Mouse (Mus musculus): Measurements from ENCODE around the gene Astn2. TPM values are rescaled to one million over a fixed set of nuclear protein-coding genes. Genes with fewer than 3 reads are reported as not detected.

Astn2 gene
- polyA plus RNA-seq, 1 experiment, result not detected

DNA sequence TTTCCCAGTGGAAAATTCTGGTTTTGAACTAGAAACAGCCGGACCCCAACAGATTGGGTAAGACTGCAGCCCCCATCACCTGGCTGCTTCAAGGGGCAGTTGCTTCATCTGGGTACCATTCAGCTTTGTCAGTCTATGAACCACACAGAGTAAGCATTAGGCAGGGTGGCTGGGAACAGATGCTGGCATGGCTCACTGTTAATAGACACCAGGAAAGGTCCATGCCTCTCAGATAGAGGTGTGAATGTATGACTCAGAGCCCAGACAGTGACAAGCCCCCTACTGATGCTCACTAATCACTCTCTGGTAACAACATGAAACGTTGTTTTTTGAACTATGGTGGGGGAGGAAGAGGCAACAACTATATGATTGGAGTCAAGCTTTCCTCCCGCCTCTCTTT lies 603.2 kb downstream of the Astn2 start:
- H3K4me3 ChIP-seq (ENCODE audit: insufficient read depth, low read depth, low read length), result no peak overlapping the region
- H3K4me1 ChIP-seq (ENCODE audit: control insufficient read depth, insufficient read depth, low read length), result no peaks in the 10 kb centered on the region
- 72% methylated on average over 3 of the region's 3 CpGs for WGBS
- no peak for TF ChIP-seq CTCF (IDR thresholded peaks at IDR 0.05; ENCODE audit: insufficient read depth, low read depth, low read length)
- no peak overlapping the region for H3K27ac ChIP-seq (ENCODE audit: insufficient read depth, low read depth, low read length)

DNA sequence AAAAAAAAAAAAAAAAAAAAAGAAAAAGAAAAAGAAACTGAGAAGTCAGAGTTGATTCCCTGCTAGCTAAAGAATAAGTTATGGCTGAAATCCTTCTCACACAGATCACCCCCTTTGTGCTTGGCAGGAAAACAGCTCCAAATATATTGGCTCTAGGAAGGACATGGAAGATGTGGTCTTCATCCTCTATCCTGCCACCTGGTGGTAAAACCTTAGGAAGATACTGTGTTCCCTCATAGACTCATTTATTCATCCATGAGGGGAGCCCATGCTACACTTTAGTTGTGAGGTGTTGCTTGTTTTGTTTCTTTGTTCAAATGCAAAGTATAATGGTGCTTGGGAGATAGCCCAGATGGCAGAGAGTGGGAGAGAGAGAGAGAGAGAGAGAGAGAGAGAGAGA lies 613.4 kb downstream of the Astn2 start:
- TF ChIP-seq POLR2A (IDR thresholded peaks at IDR 0.05; ENCODE audit: insufficient read depth, low read depth, low read length) (no peak), CTCF (IDR thresholded peaks at IDR 0.05; ENCODE audit: insufficient read depth, low read depth, low read length) (no peak)
- H3K4me1 ChIP-seq (ENCODE audit: control insufficient read depth, insufficient read depth, low read length), result no peaks in the 10 kb centered on the region
- H3K4me3 ChIP-seq (ENCODE audit: insufficient read depth, low read depth, low read length), result no peak overlapping the region
- H3K27ac ChIP-seq (ENCODE audit: insufficient read depth, low read depth, low read length), result no peak overlapping the region

DNA sequence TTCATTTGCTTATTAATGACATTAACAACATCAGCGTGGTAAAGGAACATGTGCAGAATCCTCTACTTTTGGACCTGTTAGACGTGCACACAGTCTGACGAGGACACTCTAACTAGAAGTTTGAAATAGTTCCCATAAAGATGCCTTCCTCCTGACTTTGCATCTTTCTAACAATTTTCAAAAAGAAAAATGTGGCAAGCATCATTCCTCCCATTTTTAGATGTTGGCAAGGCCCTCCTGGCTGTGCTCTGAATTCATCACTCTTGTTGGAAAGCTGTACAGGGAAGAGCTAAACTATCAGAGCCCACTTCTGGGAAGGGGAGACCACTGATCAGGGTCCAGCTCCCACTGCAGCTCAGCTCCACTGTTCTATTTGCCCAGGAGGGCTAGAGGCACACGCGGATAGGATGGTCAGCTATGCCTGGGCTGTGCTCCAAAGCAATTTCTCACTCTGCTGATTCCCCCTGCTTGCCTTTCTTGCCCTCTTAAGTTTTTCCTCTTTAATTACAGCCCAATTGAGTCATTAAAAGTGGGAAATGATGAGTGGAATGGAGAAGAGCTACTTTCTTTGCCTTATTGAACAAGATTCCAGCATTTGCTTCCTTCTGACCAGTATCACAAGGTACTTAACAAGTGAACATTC lies 630.9 kb downstream of the Astn2 start:
- 75% methylated on average over 5 of the region's 5 CpGs for WGBS
- Histone ChIP-seq H3K27ac (ENCODE audit: insufficient read depth, low read depth, low read length) (no peak overlapping the region), H3K4me1 (ENCODE audit: control insufficient read depth, insufficient read depth, low read length) (no peaks in the 10 kb centered on the region), H3K4me3 (ENCODE audit: insufficient read depth, low read depth, low read length) (no peak overlapping the region)
- TF ChIP-seq POLR2A (IDR thresholded peaks at IDR 0.05; ENCODE audit: insufficient read depth, low read depth, low read length) (no peak), CTCF (IDR thresholded peaks at IDR 0.05; ENCODE audit: insufficient read depth, low read depth, low read length) (no peak)

DNA sequence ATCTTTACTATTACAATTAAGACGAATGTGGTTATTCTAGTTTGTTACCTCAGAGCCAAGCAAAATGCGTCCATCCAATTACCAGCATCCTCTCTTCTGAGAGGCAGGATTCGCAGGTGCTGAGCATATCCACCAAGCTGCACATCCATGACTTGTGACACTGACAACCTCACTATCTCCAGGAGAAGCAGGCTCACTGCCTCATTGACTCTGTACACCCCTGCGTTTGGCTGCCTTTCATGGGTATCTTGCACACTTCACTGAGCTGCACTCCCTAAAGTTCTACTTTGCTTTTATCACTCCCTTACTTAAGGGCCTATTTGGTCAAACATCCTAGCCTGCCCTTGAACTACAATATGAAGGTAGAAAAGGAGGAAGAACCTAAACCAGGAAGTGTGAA lies 633.5 kb downstream of the Astn2 start:
- no peak overlapping the region for H3K4me3 ChIP-seq (ENCODE audit: insufficient read depth, low read depth, low read length)
- 95% methylated on average over 4 of the region's 4 CpGs for WGBS
- H3K27ac ChIP-seq (ENCODE audit: insufficient read depth, low read depth, low read length), result no peak overlapping the region
- TF ChIP-seq CTCF (IDR thresholded peaks at IDR 0.05; ENCODE audit: insufficient read depth, low read depth, low read length) (no peak), POLR2A (IDR thresholded peaks at IDR 0.05; ENCODE audit: insufficient read depth, low read depth, low read length) (no peak)
- H3K4me1 ChIP-seq (ENCODE audit: control insufficient read depth, insufficient read depth, low read length), result no peaks in the 10 kb centered on the region

DNA sequence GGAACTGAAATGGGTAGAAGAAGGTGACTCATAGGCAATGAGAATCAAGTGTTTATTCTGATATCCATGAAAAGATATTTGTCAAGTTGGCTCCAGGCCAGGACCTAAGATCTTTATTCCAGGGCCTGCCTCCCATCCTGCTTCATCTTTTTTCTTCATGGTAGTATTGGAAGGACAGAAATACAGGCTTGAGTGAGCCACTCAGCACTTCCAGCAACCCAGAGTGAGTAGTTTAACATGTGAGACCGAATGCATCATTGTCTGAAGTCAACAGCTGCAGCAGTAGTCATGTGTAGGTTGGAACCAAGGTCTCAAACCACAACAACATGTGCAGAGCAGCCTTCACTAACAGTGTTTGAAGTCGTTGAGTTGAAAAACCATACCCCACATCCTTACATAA lies 636.5 kb downstream of the Astn2 start:
- no peak overlapping the region for H3K27ac ChIP-seq (ENCODE audit: insufficient read depth, low read depth, low read length)
- H3K4me1 ChIP-seq (ENCODE audit: control insufficient read depth, insufficient read depth, low read length), result no peaks in the 10 kb centered on the region
- TF ChIP-seq POLR2A (IDR thresholded peaks at IDR 0.05; ENCODE audit: insufficient read depth, low read depth, low read length), result no peak
- H3K4me3 ChIP-seq (ENCODE audit: insufficient read depth, low read depth, low read length), result no peak overlapping the region
- 68% methylated on average over 2 of the region's 2 CpGs for WGBS

DNA sequence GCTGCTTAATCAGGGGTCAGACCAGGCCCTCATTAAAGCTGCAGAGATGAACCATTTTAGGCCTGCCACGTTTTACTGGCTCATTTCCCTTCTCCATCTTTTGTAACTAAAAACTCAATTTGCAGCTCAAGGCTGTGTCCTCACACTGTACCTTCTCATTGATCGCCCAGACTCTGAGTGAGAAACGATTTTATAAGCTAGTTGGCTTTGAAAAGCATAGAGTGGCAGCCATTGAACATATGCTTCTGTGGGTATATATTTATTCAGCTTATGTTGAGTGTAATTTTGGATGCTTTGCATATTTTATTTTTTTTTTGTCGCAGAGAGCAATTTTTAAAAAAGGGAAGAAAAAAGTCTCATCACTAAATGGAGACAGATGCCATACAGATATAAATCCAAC lies 637.0 kb downstream of the Astn2 start:
- TF ChIP-seq CTCF (IDR thresholded peaks at IDR 0.05; ENCODE audit: insufficient read depth, low read depth, low read length) (no peak), POLR2A (IDR thresholded peaks at IDR 0.05; ENCODE audit: insufficient read depth, low read depth, low read length) (no peak)
- Histone ChIP-seq H3K4me3 (ENCODE audit: insufficient read depth, low read depth, low read length) (no peak overlapping the region), H3K4me1 (ENCODE audit: control insufficient read depth, insufficient read depth, low read length) (no peaks in the 10 kb centered on the region), H3K27ac (ENCODE audit: insufficient read depth, low read depth, low read length) (no peak overlapping the region)
- 75% methylated on average over 4 of the region's 4 CpGs for WGBS

DNA sequence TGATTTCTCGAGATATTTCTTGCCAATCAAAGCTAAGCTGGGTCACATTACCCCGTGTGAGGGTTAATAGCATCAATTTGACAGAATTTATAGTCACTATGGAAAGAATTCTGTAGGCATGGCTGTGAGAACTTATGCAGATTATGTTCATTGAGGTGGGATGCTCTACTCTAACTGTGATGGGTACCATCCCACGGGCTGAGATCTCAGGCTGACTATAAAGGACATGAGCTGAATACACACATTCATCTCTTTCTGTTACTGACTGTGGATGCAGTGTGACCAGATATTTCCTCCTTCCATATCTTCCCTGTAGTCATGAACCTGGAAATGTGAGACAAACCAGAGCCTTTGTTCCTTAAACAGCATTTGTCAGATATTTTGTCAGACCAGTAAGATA lies 639.1 kb downstream of the Astn2 start:
- H3K27ac ChIP-seq (ENCODE audit: insufficient read depth, low read depth, low read length), result no peak overlapping the region
- H3K4me3 ChIP-seq (ENCODE audit: insufficient read depth, low read depth, low read length), result no peak overlapping the region
- WGBS, result 83% methylated on average over 3 of the region's 3 CpGs
- TF ChIP-seq CTCF (IDR thresholded peaks at IDR 0.05; ENCODE audit: insufficient read depth, low read depth, low read length), result no peak
- TF ChIP-seq POLR2A (IDR thresholded peaks at IDR 0.05; ENCODE audit: insufficient read depth, low read depth, low read length), result no peak
- no peaks in the 10 kb centered on the region for H3K4me1 ChIP-seq (ENCODE audit: control insufficient read depth, insufficient read depth, low read length)

DNA sequence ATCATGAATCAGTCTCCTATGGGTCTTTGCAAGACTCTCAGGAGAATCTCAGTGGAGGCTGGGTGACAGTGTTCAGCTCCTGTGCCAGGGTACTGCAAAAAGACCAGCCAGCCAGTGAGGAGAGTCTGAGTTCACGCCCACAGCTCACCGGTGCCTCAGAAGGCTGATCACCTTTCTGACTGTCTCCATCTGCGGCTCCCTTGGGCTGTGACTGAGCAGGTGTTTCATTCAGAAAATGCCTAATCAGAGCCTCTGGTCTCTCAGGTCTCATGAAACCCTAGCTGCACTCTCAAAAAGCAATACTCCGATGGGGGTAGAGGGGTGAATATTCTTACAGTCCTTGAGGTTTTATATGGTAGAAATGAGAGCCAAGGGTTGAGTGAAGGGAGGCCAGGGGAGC lies 640.1 kb downstream of the Astn2 start:
- TF ChIP-seq CTCF (IDR thresholded peaks at IDR 0.05; ENCODE audit: insufficient read depth, low read depth, low read length) (no peak), POLR2A (IDR thresholded peaks at IDR 0.05; ENCODE audit: insufficient read depth, low read depth, low read length) (no peak)
- H3K4me3 ChIP-seq (ENCODE audit: insufficient read depth, low read depth, low read length), result no peak overlapping the region
- no peaks in the 10 kb centered on the region for H3K4me1 ChIP-seq (ENCODE audit: control insufficient read depth, insufficient read depth, low read length)
- 87% methylated on average over 4 of the region's 4 CpGs for WGBS
- no peak overlapping the region for H3K27ac ChIP-seq (ENCODE audit: insufficient read depth, low read depth, low read length)

DNA sequence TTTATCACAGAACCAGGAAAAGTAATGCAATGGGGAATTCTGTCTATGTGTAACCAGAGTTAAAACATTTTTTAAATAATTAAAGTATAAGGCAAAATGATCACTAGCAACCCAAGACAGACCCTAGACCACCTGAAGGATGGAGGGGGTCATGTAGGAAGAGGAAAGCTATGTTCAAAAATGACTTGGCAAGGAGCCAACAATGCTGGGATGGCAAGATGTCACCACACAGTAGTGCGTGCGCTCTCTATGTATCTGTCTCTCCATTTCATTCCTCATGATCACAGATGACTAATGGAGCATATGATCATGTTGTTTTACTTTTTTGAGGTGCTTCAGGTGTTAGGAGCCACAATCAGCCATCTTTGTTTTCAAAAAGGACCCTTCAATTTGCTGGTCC lies 640.6 kb downstream of the Astn2 start:
- 96% methylated on average over 2 of the region's 2 CpGs for WGBS
- Histone ChIP-seq H3K4me1 (ENCODE audit: control insufficient read depth, insufficient read depth, low read length) (no peaks in the 10 kb centered on the region), H3K27ac (ENCODE audit: insufficient read depth, low read depth, low read length) (no peak overlapping the region), H3K4me3 (ENCODE audit: insufficient read depth, low read depth, low read length) (no peak overlapping the region)
- TF ChIP-seq CTCF (IDR thresholded peaks at IDR 0.05; ENCODE audit: insufficient read depth, low read depth, low read length) (no peak), POLR2A (IDR thresholded peaks at IDR 0.05; ENCODE audit: insufficient read depth, low read depth, low read length) (no peak)

DNA sequence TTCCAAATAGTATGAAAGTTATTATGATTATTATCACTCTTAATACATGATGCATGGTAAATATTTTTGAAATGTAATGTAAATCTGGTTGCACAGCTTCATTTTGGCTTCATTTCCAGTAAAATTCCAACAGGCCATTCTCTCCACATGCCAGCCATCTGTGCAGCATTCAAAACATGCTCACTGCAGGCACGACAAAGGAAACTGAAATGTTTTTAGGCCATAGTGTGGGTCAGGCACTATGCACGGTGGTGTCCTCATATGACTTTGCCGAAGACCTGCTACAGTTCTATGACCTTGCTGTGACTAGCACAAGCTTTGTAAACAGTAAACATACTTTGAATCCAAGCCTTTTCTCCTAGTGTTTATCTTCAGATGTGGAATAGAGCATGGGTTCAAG lies 642.3 kb downstream of the Astn2 start:
- no peak overlapping the region for H3K27ac ChIP-seq (ENCODE audit: insufficient read depth, low read depth, low read length)
- H3K4me3 ChIP-seq (ENCODE audit: insufficient read depth, low read depth, low read length), result no peak overlapping the region
- H3K4me1 ChIP-seq (ENCODE audit: control insufficient read depth, insufficient read depth, low read length), result no peaks in the 10 kb centered on the region
- WGBS, result 89% methylated on average over 3 of the region's 3 CpGs
- TF ChIP-seq CTCF (IDR thresholded peaks at IDR 0.05; ENCODE audit: insufficient read depth, low read depth, low read length), result no peak
- no peak for TF ChIP-seq POLR2A (IDR thresholded peaks at IDR 0.05; ENCODE audit: insufficient read depth, low read depth, low read length)
